Mouse (Mus musculus) inflammation-experienced regulatory T-cells, adult 16 weeks (primary cell): ENCODE measurements around the gene Azgp1. TPM values are rescaled to one million over a fixed set of nuclear protein-coding genes. Genes with fewer than 3 reads are reported as not detected.

ENCODE experiments used
- polyA plus RNA-seq: library from polyadenylated mRNA; unstranded; fragments of 100-300 nt; shearing (Covaris generic); gene quantifications from one replicate; pipeline ENCODE4 v1.2.1, GENCODE M21; 2017

The Azgp1 gene
- polyA plus RNA-seq = not detected

GRCm38 (mm10) chr5:137981300-137981699, at the start of gene Azgp1:
Azgp1 (plus strand) TSS chr5:137981520.

DNA sequence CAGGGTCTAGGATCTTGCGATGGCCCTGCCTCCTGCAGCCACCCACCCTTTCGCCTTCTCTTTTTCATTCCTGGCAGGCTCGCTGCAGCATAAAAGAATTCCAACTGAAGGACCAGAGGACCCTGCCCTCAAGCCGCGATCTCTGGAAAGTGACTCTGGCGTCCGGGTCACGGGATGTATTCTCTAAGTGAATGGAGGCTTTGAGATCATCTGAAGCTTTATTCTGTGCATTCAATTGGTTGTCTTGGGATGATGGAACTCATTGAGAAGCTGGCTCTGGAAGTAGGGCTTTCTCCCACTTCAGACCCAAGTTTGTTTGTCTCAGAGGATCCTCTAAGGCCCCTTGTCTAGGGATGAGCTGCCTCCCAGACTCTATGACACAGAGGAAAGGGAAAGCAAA, 18.4 kb upstream of the Azgp1 start, which contains the start of gene Gjc3:
TSS of gene Gjc3 (minus strand) at position 154 of the 400 bp plus-strand sequence.

DNA sequence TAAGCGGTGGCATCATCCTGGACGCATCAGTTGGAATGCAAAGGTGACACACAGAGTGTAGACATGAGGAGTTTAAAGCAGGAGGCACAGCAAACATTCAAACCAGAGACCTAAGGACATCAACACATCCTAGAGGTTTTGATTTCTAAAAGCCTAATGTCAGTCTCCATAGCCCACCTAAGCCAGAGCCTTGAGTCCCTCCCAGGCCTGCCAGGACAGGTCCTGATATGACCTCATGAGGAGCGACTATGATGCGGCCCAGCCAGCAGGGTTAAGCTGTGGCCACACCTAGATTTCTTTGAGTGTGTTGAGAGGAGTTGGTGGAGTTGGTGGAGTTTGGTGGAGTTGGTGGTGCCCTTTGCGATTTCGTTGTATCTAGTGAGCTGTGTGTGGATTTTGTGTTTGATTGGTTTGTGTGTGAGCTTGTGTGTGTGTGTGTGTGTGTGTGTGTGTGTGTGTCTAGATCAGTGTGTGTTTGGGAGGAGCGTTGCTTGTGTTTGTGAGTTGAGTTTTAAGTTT, 39.7 kb downstream of the Azgp1 start, which contains the start of the genes Smok3a and Smok3b:
TSS of gene Smok3a (plus strand) at position 301 of the 519 bp plus-strand sequence.
TSS of gene Smok3b (plus strand) at position 469 of the 519 bp plus-strand sequence.

Other genes with a start within 250 kb of the Azgp1 start
- gene Nyap1, start 239.9 kb upstream of the Azgp1 start, polyA plus RNA-seq = 0.57 TPM
- gene Tsc22d4, start 235.8 kb upstream of the Azgp1 start, polyA plus RNA-seq = 412 TPM
- 39.6 TPM for gene Ppp1r35, start 202.7 kb upstream of the Azgp1 start, polyA plus RNA-seq
- 17.5 TPM for gene Mepce, start 193.9 kb upstream of the Azgp1 start, polyA plus RNA-seq
- 8.9 TPM for gene Zcwpw1, start 193.7 kb upstream of the Azgp1 start, polyA plus RNA-seq
- gene Pilra, start 145.2 kb upstream of the Azgp1 start, polyA plus RNA-seq = 2.7 TPM
- gene Pilrb1, start 123.4 kb upstream of the Azgp1 start, polyA plus RNA-seq = 3.6 TPM
- 2.2 TPM for gene Pilrb2, start 109.7 kb upstream of the Azgp1 start, polyA plus RNA-seq
- gene Cyp3a13, start 59.9 kb upstream of the Azgp1 start, polyA plus RNA-seq = not detected
- gene Gjc3, start 18.4 kb upstream of the Azgp1 start, polyA plus RNA-seq = not detected
- not detected for gene Smok3a, start 39.7 kb downstream of the Azgp1 start, polyA plus RNA-seq
- gene Smok3b, start 39.9 kb downstream of the Azgp1 start, polyA plus RNA-seq = not detected
- gene Smok3c, start 71.7 kb downstream of the Azgp1 start, polyA plus RNA-seq = not detected
- 24.9 TPM for gene Zkscan1, start 103.6 kb downstream of the Azgp1 start, polyA plus RNA-seq
- gene Zscan21, start 135.4 kb downstream of the Azgp1 start, polyA plus RNA-seq = 29.4 TPM
- 21.6 TPM for gene Zfp113, start 174.2 kb downstream of the Azgp1 start, polyA plus RNA-seq
- 229 TPM for gene Cops6, start 179.6 kb downstream of the Azgp1 start, polyA plus RNA-seq
- gene Ap4m1, start 190.5 kb downstream of the Azgp1 start, polyA plus RNA-seq = 12.5 TPM
- gene Mcm7, start 190.9 kb downstream of the Azgp1 start, polyA plus RNA-seq = 98.7 TPM
- gene Taf6, start 205.9 kb downstream of the Azgp1 start, polyA plus RNA-seq = 66.2 TPM
- gene Cnpy4, start 206.0 kb downstream of the Azgp1 start, polyA plus RNA-seq = 19.3 TPM
- gene Mblac1, start 212.8 kb downstream of the Azgp1 start, polyA plus RNA-seq = 0.74 TPM
- gene Nxpe5, start 244.4 kb downstream of the Azgp1 start, polyA plus RNA-seq = not detected